Mouse (Mus musculus) left cerebral cortex, postnatal 14 days (tissue): ENCODE results near the gene Adgrl3. TPM values are rescaled to one million over a fixed set of nuclear protein-coding genes. Genes with fewer than 3 reads are reported as not detected.

Source experiments
- DNase-seq, 2 experiments: peaks; one replicate each; pipeline ENCODE4 v3.0.0; 2021 to 2022; ENCODE audit warnings: low spot score in 2 of 2, mixed read lengths in 1 of 2
- intact Hi-C: fragments of 180-260 bp; cut with DNase I; formaldehyde crosslinking; loops from one replicate; pipeline ENCODE4 v1.15.1; 2025
- total RNA-seq, 2 experiments: library from RNA; stranded (reverse); gene quantifications; 2 replicates each; pipeline ENCODE4 v1.2.3; 2021

Gene Adgrl3
- total RNA-seq, 2 experiments from 2014 or later = 208 to 211 TPM

GRCm38 (mm10) chr5:81686845-81687244, 666.9 kb downstream of the Adgrl3 start:
- no peak for DNase-seq
- intact Hi-C loops = no loop called here

GRCm38 (mm10) chr5:81729620-81730019, 709.7 kb downstream of the Adgrl3 start:
- intact Hi-C loops = no loop called here
- DNase-seq = no peak

GRCm38 (mm10) chr5:81736008-81736407, 716.1 kb downstream of the Adgrl3 start:
- intact Hi-C loops = no loop called here
- no peak for DNase-seq

GRCm38 (mm10) chr5:81738286-81739032, 718.5 kb downstream of the Adgrl3 start:
- no peak for DNase-seq
- intact Hi-C loops = no loop called here

GRCm38 (mm10) chr5:81752426-81752825, 732.5 kb downstream of the Adgrl3 start:
- intact Hi-C loops = no loop called here
- no peak for DNase-seq

GRCm38 (mm10) chr5:81755711-81756110, 735.8 kb downstream of the Adgrl3 start:
- intact Hi-C loops = no loop called here
- no peak for DNase-seq

- DNase-seq = no peak
- intact Hi-C loops = no loop called here
Observed at GRCm38 (mm10) chr5:81757093-81757725, 737.3 kb downstream of the Adgrl3 start.

GRCm38 (mm10) chr5:81776234-81776633, 756.3 kb downstream of the Adgrl3 start:
- DNase-seq = no peak
- intact Hi-C loops = no loop called here

- intact Hi-C loops = no loop called here
- DNase-seq = no peak
Observed at GRCm38 (mm10) chr5:81776746-81777145, 756.8 kb downstream of the Adgrl3 start.

GRCm38 (mm10) chr5:81784770-81785169, 764.8 kb downstream of the Adgrl3 start:
- no peak for DNase-seq
- intact Hi-C loops = no loop called here

- DNase-seq = no peak
- intact Hi-C loops = no loop called here
Observed at GRCm38 (mm10) chr5:81790710-81791109, 770.8 kb downstream of the Adgrl3 start.

- intact Hi-C loops = no loop called here
Observed at GRCm38 (mm10) chr5:81794125-81794524, 774.2 kb downstream of the Adgrl3 start.

GRCm38 (mm10) chr5:81794601-81795000, 774.7 kb downstream of the Adgrl3 start:
- intact Hi-C loops = no loop called here
- DNase-seq = no peak

More at GRCm38 (mm10) chr5:81794125-81794524, 774.2 kb downstream of the Adgrl3 start:
- peak in 1 of 2 experiments; percentile 7 for DNase-seq

GRCm38 (mm10) chr5:81796128-81796527, 776.2 kb downstream of the Adgrl3 start:
- intact Hi-C loops = no loop called here
- no peak for DNase-seq

- intact Hi-C loops = no loop called here
- no peak for DNase-seq
Observed at GRCm38 (mm10) chr5:81810966-81811365, 791.0 kb downstream of the Adgrl3 start.

- intact Hi-C loops = no loop called here
- no peak for DNase-seq
Observed at GRCm38 (mm10) chr5:81832076-81832475, 812.1 kb downstream of the Adgrl3 start.

GRCm38 (mm10) chr5:81832679-81833078, 812.7 kb downstream of the Adgrl3 start:
- intact Hi-C loops = no loop called here
- DNase-seq = no peak

GRCm38 (mm10) chr5:81837860-81838259, 817.9 kb downstream of the Adgrl3 start:
- intact Hi-C loops = no loop called here
- no peak for DNase-seq

- intact Hi-C loops = no loop called here
- DNase-seq = peak in 1 of 2 experiments; percentile 35
Observed at GRCm38 (mm10) chr5:81843798-81844197, 823.9 kb downstream of the Adgrl3 start.

GRCm38 (mm10) chr5:81870336-81870735, 850.4 kb downstream of the Adgrl3 start:
- intact Hi-C loops = no loop called here

More at GRCm38 (mm10) chr5:81870336-81870735, 850.4 kb downstream of the Adgrl3 start:
- no peak for DNase-seq
